Mouse (Mus musculus): ENCODE measurements at regions not wholly inside any gene's neighbourhood (a gene's known extent, or its start where the extent isn't known, plus 50 kb on each side); places are given as distances from the start of the nearest gene placed in this dataset.
"Not testable (repeated sequence)": the region's sequence is repeated elsewhere in the genome, so short reads cannot be mapped to it uniquely, and the experiment has no call there.

- no peak for ATAC-seq (ENCODE audit: low FRiP score, low read depth)
- WGBS, result 57% methylated on average over 4 of the region's 4 CpGs
Observed at GRCm38 (mm10) chr17:58820588-58821195, 170.5 kb downstream of the Pdzph1 start.

GRCm38 (mm10) chr17:58819339-58819738 is 171.8 kb downstream of the Pdzph1 start:
- ATAC-seq (ENCODE audit: low FRiP score, low read depth), result no peak
- H3K4me1 ChIP-seq (replicated peaks), result no peaks in the 10 kb centered on the region
- no peaks in the 10 kb centered on the region for H3K27me3 ChIP-seq
- 66% methylated on average over 2 of the region's 2 CpGs for WGBS
- no peaks in the 10 kb centered on the region for H3K36me3 ChIP-seq
- no peak overlapping the region for H3K27ac ChIP-seq (replicated peaks)
- no peak overlapping the region for H3K4me2 ChIP-seq
- H3K9me3 ChIP-seq, result no peaks in the 10 kb centered on the region
- no peak overlapping the region for H3K4me3 ChIP-seq
- no peak overlapping the region for H3K9ac ChIP-seq

More at GRCm38 (mm10) chr17:58820588-58821195, 170.5 kb downstream of the Pdzph1 start:
- Histone ChIP-seq H3K4me1 (replicated peaks) (no peaks in the 10 kb centered on the region), H3K36me3 (no peaks in the 10 kb centered on the region), H3K27ac (replicated peaks) (no peak overlapping the region), H3K4me2 (no peak overlapping the region), H3K9ac (no peak overlapping the region), H3K4me3 (no peak overlapping the region), H3K9me3 (no peaks in the 10 kb centered on the region), H3K27me3 (no peaks in the 10 kb centered on the region)

GRCm38 (mm10) chr17:58775451-58775850 is 215.7 kb downstream of the Pdzph1 start:
- not testable (repeated sequence) for H3K4me2 ChIP-seq; ATAC-seq (ENCODE audit: low FRiP score, low read depth); H3K4me1 ChIP-seq (replicated peaks); H3K27ac ChIP-seq (replicated peaks); H3K27me3 ChIP-seq; H3K9me3 ChIP-seq; H3K4me3 ChIP-seq; H3K9ac ChIP-seq; H3K36me3 ChIP-seq
- WGBS, result 75% methylated on average over 3 of the region's 3 CpGs

GRCm38 (mm10) chr17:58773595-58773994 is 217.6 kb downstream of the Pdzph1 start:
- Histone ChIP-seq H3K27ac (replicated peaks) (no peak overlapping the region), H3K36me3 (no peaks in the 10 kb centered on the region), H3K9me3 (no peaks in the 10 kb centered on the region), H3K9ac (no peak overlapping the region), H3K4me3 (no peak overlapping the region), H3K27me3 (no peaks in the 10 kb centered on the region), H3K4me1 (replicated peaks) (no peaks in the 10 kb centered on the region), H3K4me2 (no peak overlapping the region)
- ATAC-seq (ENCODE audit: low FRiP score, low read depth), result no peak

- no peak overlapping the region for H3K4me2 ChIP-seq
- no peaks in the 10 kb centered on the region for H3K27me3 ChIP-seq
- H3K9ac ChIP-seq, result no peak overlapping the region
- no peak for ATAC-seq (ENCODE audit: low FRiP score, low read depth)
- H3K36me3 ChIP-seq, result no peaks in the 10 kb centered on the region
- H3K27ac ChIP-seq (replicated peaks), result no peak overlapping the region
- H3K4me1 ChIP-seq (replicated peaks), result no peaks in the 10 kb centered on the region
- 78% methylated on average over 4 of the region's 4 CpGs for WGBS
- H3K9me3 ChIP-seq, result no peaks in the 10 kb centered on the region
- H3K4me3 ChIP-seq, result no peak overlapping the region
Observed at GRCm38 (mm10) chr17:58765141-58765540, 226.0 kb downstream of the Pdzph1 start.

GRCm38 (mm10) chr17:58749000-58749399 is 242.2 kb downstream of the Pdzph1 start:
- Histone ChIP-seq H3K27ac (replicated peaks) (no peak overlapping the region), H3K27me3 (no peaks in the 10 kb centered on the region), H3K4me2 (no peak overlapping the region), H3K36me3 (no peaks in the 10 kb centered on the region), H3K4me1 (replicated peaks) (no peaks in the 10 kb centered on the region), H3K9me3 (no peaks in the 10 kb centered on the region), H3K4me3 (no peak overlapping the region), H3K9ac (no peak overlapping the region)
- 0 out of 2 replicates have a peak, but pooled peaks have one; percentile 61 for ATAC-seq (ENCODE audit: low FRiP score, low read depth)

DNA sequence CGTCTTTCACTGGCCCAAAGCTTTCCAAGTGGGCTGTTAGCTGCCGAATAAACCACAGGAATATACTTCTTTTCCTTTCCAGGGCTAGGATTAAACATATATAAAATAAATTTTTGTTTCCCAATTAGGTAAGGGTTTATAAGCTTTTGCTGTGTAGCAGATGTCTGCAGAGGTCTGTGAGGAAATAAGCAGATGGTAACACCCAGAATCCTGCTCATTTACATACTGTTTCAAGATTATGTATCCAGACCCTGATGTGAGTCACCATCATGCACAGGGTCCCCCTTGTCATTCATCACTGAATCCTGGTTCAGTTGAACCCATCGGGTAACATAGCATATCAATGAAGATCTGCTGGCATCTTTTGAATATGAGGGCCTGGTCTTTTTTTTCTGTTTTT is 242.9 kb downstream of the Pdzph1 start:
- WGBS, result 79% methylated on average over 3 of the region's 3 CpGs
- H3K9ac ChIP-seq, result no peak overlapping the region
- H3K4me1 ChIP-seq (replicated peaks), result no peaks in the 10 kb centered on the region
- no peak for ATAC-seq (ENCODE audit: low FRiP score, low read depth)
- H3K9me3 ChIP-seq, result no peaks in the 10 kb centered on the region
- H3K4me3 ChIP-seq, result no peak overlapping the region
- H3K36me3 ChIP-seq, result no peaks in the 10 kb centered on the region
- no peaks in the 10 kb centered on the region for H3K27me3 ChIP-seq
- no peak overlapping the region for H3K4me2 ChIP-seq
- no peak overlapping the region for H3K27ac ChIP-seq (replicated peaks)

- no peak overlapping the region for H3K27ac ChIP-seq (replicated peaks)
Observed at GRCm38 (mm10) chr17:58710748-58711478, 280.3 kb downstream of the Pdzph1 start.

DNA sequence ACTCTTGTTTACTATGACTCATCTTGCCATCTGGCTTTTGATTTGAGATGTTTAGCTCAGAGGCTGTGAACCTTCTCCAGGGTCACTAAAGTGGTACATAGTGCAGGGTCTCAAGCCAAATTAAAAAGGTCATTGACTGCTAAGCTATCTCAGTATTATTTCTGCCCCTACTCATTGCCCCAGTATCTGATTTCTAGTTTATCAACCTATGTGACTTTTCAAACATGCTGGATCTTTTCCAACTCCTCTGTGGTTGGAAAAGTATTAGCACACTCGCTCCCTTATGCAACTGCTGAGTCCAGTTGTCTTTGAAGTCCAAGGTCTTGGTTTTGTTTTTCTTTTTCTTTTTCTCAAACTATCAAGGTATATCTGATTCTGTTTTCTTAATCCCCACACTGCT is 301.0 kb downstream of the Pdzph1 start:
- WGBS, result 85% methylated on average over 1 of the region's 1 CpGs

More at GRCm38 (mm10) chr17:58710748-58711478, 280.3 kb downstream of the Pdzph1 start:
- Histone ChIP-seq H3K36me3 (no peaks in the 10 kb centered on the region), H3K27me3 (no peaks in the 10 kb centered on the region), H3K9ac (no peak overlapping the region), H3K4me2 (no peak overlapping the region), H3K4me3 (no peak overlapping the region), H3K4me1 (replicated peaks) (no peaks in the 10 kb centered on the region), H3K9me3 (no peaks in the 10 kb centered on the region)
- no peak for ATAC-seq (ENCODE audit: low FRiP score, low read depth)
- 49% methylated on average over 2 of the region's 2 CpGs for WGBS

GRCm38 (mm10) chr17:58672291-58672690 is 318.9 kb downstream of the Pdzph1 start:
- H3K27me3 ChIP-seq, result no peaks in the 10 kb centered on the region
- H3K27ac ChIP-seq (replicated peaks), result no peak overlapping the region
- ATAC-seq (ENCODE audit: low FRiP score, low read depth), result no peak
- WGBS, result 70% methylated on average over 2 of the region's 2 CpGs
- no peaks in the 10 kb centered on the region for H3K4me1 ChIP-seq (replicated peaks)
- no peak overlapping the region for H3K4me2 ChIP-seq
- H3K9ac ChIP-seq, result no peak overlapping the region
- no peaks in the 10 kb centered on the region for H3K9me3 ChIP-seq
- no peaks in the 10 kb centered on the region for H3K36me3 ChIP-seq
- no peak overlapping the region for H3K4me3 ChIP-seq

More for the DNA sequence above, 301.0 kb downstream of the Pdzph1 start:
- no peak overlapping the region for H3K4me3 ChIP-seq
- no peaks in the 10 kb centered on the region for H3K36me3 ChIP-seq
- no peak overlapping the region for H3K27ac ChIP-seq (replicated peaks)
- H3K27me3 ChIP-seq, result no peaks in the 10 kb centered on the region
- ATAC-seq (ENCODE audit: low FRiP score, low read depth), result no peak
- no peaks in the 10 kb centered on the region for H3K4me1 ChIP-seq (replicated peaks)
- H3K9me3 ChIP-seq, result no peaks in the 10 kb centered on the region
- H3K9ac ChIP-seq, result no peak overlapping the region
- H3K4me2 ChIP-seq, result no peak overlapping the region

DNA sequence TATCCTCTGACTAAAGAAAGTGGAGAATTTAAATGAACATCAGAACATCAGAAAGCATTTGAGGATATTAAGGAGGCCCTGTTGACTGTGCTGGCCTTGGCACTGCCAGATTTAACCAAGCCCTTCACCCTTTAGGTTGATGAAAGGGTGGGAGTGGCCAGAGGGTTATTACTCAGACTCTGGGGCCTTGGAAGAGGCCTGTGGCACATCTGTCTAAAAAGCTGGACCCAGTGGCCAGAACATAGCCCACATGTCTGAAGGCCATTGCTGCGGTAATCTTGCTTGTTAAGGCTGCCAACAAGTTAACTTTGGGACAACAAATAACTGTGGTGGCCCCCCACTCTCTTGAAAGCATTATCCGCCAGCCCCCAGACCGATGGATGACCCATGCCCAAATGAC is 323.1 kb downstream of the Pdzph1 start:
- no peak overlapping the region for H3K4me2 ChIP-seq
- WGBS, result 95% methylated on average over 3 of the region's 3 CpGs
- H3K9me3 ChIP-seq, result no peaks in the 10 kb centered on the region
- H3K4me3 ChIP-seq, result no peak overlapping the region
- no peaks in the 10 kb centered on the region for H3K36me3 ChIP-seq
- H3K27ac ChIP-seq (replicated peaks), result no peak overlapping the region
- H3K27me3 ChIP-seq, result no peaks in the 10 kb centered on the region
- ATAC-seq (ENCODE audit: low FRiP score, low read depth), result no peak
- no peak overlapping the region for H3K9ac ChIP-seq
- no peaks in the 10 kb centered on the region for H3K4me1 ChIP-seq (replicated peaks)

GRCm38 (mm10) chr17:58643793-58644192 is 347.4 kb downstream of the Pdzph1 start:
- ATAC-seq (ENCODE audit: low FRiP score, low read depth), result no peak
- H3K4me2 ChIP-seq, result no peak overlapping the region
- H3K4me1 ChIP-seq (replicated peaks), result no peaks in the 10 kb centered on the region
- WGBS, result 68% methylated on average over 1 of the region's 1 CpGs
- no peaks in the 10 kb centered on the region for H3K36me3 ChIP-seq
- no peak overlapping the region for H3K9ac ChIP-seq
- H3K4me3 ChIP-seq, result no peak overlapping the region
- no peak overlapping the region for H3K27ac ChIP-seq (replicated peaks)
- no peaks in the 10 kb centered on the region for H3K9me3 ChIP-seq
- no peaks in the 10 kb centered on the region for H3K27me3 ChIP-seq

DNA sequence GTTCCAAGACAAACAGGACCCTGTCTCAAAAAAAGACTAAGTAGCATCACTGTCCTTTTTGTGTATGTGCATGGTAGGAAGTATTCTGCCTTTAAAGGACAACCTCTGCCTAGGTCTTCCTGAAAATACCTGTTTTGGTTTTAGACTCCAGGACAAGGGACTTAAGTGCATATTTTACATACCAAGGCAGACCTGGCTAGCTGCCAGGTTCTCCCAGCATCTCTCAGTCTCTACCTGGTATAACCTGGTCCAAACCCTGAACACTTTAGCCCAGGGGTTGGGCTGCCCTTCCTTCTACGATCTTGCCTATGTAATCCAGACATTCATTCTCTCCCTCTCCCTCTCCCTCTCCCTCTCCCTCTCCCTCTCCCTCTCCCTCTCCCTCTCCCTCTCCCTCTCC is 348.9 kb downstream of the Pdzph1 start:
- Histone ChIP-seq H3K36me3 (no peaks in the 10 kb centered on the region), H3K4me1 (replicated peaks) (no peaks in the 10 kb centered on the region), H3K4me3 (no peak overlapping the region), H3K9me3 (no peaks in the 10 kb centered on the region), H3K27ac (replicated peaks) (no peak overlapping the region), H3K9ac (no peak overlapping the region), H3K4me2 (no peak overlapping the region), H3K27me3 (no peaks in the 10 kb centered on the region)
- ATAC-seq (ENCODE audit: low FRiP score, low read depth), result no peak
- 80% methylated on average over 1 of the region's 1 CpGs for WGBS

Data from hindbrain, embryonic 15.5 days (tissue).